Mouse (Mus musculus): ENCODE data around the gene Mrpl21. TPM values are rescaled to one million over a fixed set of nuclear protein-coding genes. Genes with fewer than 3 reads are reported as not detected.

Mrpl21 gene
- total RNA-seq, 4 experiments from 2014 or later, result 46.1 to 52.6 (median 48.3) TPM

DNA sequence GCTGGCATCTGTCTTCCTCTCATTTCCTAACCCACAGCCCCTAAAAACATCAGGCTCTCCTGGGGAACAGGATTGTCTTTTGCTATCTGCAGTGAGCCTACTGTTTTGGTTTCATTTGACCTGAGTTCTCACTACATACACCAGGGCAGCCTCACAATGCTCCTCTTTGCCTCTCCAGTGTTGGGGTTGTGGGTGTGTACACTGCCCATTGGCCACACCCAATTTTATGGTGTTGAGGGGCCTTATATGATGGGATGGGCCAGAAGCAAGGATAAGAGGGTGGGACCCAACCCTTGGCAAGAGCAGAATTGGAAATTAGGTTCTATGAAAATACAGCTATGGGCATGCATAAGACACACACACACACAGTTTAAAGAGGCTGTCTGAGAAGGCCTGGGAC, 14.3 kb downstream of the Mrpl21 start:
- no peak for DNase-seq (ENCODE audit: low spot score in 2 of 2)

DNA sequence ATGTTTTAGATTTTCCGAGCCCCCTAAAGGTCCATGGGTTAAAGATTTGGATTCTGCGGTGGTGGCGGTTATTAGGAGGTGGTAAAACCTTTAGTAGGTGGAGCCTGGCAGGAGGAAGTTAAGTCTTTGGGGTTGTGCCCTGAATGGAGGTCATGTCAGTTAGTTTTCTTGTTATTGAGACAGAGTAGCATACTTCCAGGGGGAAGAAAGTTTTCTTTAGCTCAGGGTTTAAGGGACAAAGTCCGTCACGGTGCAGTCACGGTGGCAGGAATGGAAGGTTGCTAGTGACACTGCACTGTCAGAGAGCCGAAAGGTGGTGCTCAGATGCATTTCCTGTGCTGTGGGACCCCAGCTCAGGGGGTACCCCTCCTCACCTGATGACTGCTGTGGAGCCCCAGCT, 15.1 kb downstream of the Mrpl21 start:
- no peak for DNase-seq (ENCODE audit: low spot score in 2 of 2)

DNA sequence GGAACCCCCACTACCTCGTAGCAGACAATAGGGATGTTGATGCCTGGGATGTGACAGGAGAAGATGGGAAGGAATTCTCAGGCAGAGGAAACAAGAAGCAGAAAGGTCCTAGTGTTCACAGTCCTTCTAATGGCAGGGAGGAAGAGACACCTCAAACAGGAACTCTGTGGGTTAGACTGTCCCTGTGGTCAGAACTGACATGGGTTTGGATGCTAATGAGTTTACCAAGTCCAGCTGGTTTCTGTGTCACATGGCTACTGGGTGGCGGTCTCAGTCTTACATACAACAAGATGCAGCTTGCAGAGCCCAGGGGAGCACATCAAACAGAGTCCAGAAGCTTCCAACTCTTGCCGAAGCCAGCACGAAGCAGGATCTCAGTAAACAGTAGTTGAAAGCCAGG, 21.3 kb downstream of the Mrpl21 start:
- DNase-seq (ENCODE audit: low spot score in 2 of 2), result no peak

DNA sequence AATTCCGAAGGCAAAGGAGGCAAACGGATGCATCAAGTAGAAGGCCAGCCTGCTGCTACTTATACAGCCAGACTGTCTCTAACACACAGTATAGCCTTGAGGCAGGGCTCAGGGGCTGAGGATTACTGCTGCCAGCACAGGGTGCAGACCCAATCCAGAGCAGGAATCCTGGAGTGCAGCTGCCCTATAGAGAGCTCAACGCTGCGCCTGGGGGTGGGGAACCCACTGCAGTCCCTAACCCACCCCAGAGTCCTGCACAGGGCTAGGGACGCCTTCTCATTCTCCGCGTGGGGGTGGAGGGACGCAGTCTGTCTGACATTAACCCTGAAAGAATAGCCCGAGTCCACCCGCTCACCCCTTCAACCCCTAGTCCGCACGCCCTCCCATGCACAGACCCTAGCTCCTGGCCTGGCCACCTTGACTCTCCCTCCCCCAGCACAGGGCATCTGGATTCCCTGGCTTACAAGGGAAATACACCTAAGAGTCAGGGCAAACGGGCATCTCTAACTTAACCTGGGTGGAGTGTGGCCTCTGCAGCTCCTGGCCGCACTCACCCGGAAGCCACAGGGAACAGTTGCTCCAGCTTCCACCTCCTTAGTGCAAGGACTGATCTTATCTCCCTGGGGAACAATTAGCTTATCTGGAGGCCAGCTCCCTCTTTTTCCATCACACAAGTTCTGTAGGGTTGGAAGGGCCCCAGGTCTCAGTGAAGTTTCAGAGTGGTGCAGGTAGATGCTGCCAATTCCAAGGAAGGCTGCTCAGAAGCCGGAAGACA, 24.7 kb downstream of the Mrpl21 start:
- no peak for DNase-seq (ENCODE audit: low spot score in 2 of 2)

DNA sequence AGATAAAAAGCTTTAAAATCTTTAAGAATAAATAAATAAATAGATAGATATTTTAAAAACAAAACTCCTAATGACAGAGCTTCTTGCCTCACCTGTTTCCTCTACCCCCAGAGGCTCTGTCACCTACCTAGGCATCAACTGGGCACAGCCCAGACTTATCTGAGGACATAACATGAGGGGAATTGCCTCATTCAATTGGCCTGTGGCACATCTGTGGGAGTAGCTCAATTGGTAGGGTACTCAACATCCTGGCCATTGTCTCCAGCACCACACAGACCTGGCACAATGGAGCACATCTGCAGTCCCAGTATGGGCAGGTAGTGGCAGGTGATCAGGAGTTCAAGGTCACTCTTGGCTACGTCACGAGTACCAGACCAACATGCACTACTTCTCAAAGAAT, 36.6 kb downstream of the Mrpl21 start:
- no peak for DNase-seq (ENCODE audit: low spot score in 2 of 2)

DNA sequence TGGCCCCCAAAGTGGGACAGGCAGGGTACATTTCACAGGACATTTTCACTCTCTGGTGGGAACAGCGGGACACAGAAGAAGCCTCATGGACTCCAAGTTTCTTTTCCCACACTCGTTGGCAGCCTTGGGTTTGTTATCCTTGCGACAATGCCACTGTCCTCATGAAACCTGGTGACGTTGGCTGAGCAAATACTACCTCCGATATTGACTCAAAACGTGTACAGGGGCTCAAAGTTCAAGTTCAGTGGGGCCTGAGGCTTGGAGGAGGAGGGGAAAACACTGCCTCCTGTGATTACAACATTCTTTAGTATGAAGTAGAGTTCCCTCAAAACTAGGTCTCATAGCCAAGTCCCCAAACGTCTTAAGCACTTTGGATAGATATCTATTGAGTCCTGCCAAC, 37.4 kb downstream of the Mrpl21 start:
- no peak for DNase-seq (ENCODE audit: low spot score in 2 of 2)

DNA sequence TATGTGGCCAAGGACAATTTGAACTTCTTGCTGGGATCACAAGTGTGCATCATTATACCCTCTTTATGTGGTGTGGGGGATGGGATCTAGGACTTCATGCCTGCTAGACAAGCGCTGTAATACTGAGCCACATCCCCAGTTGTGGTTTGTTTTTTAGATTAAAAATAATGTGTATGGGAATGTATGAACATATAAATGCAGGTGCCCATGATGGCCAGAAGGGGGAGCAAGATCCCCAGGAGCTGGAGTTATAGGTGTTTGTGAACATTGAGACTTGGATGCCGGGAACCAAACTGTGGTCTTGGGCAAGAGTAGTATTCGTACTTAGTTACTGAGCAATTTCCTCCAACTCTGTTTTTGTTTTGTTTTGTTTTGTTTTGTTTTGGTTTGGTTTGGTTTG, 38.1 kb downstream of the Mrpl21 start:
- DNase-seq (ENCODE audit: low spot score in 2 of 2), result no peak

DNA sequence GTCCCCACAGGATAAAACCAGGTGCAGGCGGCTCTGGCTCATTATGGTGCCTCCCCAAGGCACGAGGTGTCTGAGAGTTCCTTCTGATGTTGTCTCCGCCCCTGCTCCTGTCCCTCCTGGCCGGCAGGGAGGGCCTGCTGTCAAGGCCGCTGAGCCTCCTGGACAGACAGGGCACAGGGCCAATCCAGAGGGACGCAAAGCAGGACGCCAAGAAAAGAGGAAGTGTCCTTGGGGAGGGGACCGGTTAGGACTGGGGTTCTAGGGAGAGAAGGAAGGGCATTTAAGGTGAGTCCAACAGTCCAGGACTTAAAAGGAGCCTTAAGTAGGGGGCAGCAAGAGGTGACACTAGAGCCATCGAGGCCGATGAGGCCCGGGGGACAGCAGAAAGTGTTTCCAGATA, 38.9 kb downstream of the Mrpl21 start:
- DNase-seq (ENCODE audit: low spot score in 2 of 2), result no peak

DNA sequence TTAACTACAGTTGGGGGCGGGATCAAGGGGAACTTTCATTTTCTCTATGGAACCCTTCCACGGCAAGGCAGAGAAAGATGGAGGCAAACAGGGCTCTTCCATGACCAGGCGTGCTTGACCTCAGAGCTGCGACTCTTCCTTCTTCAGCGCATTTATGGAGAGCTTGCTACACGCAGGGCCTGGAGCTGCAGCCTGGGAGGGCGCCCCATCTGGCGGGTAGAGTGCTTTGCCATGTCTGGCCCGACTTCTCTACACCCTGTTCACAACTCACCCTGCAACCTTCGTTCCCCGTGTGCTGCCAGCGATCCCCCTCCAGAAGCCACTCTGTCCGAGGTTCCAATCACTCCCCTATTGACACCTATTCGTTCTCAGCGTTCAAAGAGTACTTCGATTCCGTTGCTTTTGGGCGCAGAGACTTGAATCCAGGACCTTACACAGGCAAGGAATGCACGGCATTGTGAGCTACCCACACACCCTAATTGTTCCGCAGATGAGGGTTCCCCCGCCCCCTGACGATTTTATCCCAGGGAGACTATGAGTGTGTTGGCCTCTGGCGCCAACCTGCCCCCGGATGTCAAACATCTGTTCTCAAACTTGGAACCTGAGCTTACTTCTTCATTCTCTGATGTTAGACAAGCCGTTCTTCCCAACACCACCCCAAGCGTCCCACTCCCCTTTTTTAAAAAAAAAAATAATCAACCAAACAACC, 39.7 kb downstream of the Mrpl21 start, which contains the start of gene Cpt1a:
Cpt1a (plus strand) TSS at position 74 of the 709 bp plus-strand sequence.
- DNase-seq (ENCODE audit: low spot score in 2 of 2), result peak in 1 of 2 experiments; percentile 26

DNA sequence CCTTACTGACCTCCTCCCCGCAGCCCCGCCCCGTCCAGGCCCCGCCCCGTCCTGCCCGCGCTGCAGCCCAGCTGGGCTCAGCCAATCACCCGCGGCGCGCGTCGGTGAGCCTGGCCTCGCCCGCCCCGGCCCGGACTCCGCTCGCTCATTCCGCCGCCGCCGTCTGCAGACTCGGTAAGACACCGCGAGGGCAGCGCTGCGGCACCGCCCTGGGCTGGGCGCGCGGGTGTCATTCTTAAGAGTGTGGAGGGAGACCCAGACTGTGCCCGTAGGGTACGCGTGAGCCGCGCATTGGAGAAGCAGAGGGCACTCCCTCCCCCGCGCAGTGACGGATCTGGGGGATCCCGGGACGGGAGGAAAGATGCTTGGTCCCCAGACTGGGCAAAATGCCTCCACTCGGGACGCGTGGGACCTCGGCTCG, 40.5 kb downstream of the Mrpl21 start:
- peak in 1 of 2 experiments; percentile 25 for DNase-seq (ENCODE audit: low spot score in 2 of 2)

DNA sequence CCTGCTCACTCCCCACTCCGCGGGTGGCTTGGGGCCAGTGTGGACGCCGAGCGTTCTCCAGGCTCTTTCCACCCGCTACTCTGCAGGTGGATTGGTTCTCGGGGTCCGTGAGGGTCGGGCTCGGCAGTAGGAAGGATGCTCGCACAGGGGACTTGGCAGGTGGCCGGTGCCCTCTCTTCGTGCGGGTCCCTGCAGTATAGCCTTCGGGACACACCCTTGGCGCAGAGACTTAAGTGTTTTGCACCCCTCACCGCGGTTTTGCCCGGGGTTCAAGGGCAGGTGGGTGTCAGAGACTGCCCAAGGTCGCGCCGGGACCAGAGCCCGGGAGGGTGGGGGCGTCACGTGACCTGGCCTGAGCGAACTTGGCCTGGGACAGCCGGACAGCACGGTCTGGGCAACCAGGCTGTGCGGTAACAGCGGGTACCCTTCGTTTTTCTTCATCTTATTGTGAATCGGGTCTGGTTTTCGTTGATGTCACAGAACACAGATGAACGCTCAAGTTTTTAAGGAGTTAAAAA, 41.1 kb downstream of the Mrpl21 start:
- peak in 1 of 2 experiments; percentile 25 for DNase-seq (ENCODE audit: low spot score in 2 of 2)

DNA sequence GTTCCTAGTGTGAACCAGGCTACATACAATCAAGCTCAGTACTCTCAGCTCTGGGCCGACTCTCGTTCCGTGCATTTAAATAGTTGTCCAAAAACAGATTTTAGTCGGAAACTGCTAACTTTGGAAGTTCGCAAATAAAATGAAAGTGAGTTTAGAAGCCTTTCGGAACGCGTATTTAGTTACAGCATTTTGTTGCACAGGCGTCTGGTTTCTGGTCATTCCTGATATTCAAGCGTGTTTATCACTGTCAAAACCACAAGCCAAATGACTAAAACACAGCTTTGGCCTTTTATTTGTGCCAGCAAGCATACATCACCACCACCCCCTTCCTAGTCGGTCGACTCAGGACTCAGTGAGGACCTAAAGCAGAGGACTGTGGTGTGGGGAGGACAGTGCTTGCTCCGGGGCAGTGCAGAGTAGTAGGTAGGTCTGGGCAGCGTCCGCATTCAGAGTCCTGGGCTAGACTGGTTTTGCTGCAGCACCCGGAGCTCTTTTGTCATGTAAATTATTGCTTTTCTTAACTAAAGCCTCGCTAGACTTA, 41.6 kb downstream of the Mrpl21 start:
- DNase-seq (ENCODE audit: low spot score in 2 of 2), result no peak

DNA sequence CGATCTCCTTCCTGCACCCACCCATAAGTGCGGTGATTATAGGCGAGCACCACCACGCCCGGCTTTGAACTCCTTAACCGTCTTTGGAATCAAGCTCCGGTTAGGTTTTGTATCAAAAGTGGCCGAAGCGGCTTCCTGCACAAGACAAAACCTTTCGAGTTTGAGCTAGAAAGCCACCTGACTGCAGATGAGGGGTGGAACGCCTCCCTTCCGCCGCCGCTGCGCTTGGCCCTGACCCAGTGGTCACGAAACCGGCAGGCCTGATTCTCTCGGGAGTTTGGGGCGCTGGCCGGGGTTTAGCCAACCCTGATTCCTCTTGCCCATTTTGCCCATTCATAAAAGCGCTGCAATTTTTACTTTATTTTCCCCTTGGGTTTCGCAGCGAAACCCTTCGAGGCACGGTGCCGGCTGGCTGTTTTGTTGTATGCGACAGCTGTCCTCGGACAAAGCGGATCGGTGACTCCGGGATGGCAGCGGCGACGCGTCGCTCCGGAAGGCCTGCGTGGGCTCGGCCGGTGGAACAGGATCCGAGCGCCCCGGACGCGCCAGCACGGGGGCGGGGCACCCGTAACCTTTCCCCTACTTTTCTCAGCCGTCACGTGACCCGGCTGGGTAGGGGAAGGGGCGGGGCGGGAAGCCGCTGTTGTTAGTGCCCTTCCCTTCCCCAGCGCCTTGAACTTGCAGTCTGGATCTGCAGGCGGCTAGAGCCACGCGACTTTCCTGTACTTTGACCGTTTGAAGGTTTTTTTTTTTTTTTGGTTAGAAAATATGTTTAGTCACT, 42.4 kb downstream of the Mrpl21 start:
- DNase-seq (ENCODE audit: low spot score in 2 of 2), result peak; percentile 54

DNA sequence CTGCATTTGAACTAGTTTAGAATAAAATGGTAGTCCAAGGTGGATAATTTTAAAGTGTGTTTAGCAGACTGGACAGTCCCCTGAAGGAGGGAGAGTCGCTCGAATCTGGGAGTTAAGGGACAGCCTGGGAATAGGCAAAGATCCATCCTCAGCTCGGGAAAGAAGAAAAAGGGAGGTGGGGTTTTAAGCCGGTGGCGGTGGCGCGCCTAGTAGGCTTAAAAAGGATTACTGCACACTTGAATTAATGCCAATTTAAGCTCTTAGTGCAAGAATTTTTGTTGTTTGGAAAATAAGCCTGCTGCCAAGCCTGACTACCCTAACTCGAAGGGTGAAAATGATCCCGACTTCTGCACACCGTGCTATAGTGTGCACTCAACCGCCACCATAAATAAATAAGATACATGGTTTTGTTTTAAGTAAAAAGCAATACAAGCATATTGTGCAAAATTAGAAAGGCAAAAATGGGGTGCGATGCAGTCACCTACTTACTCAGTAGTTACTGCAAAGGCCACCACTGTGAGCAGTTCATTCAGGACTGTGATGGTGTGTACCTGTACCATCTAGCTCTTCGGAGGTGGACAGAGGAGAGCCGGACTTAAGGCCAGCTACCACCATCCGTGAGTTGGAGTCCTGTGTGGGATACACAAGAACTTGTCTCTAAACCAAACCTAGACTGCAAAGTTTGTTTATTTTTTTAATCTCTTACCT, 43.2 kb downstream of the Mrpl21 start:
- DNase-seq (ENCODE audit: low spot score in 2 of 2), result no peak

DNA sequence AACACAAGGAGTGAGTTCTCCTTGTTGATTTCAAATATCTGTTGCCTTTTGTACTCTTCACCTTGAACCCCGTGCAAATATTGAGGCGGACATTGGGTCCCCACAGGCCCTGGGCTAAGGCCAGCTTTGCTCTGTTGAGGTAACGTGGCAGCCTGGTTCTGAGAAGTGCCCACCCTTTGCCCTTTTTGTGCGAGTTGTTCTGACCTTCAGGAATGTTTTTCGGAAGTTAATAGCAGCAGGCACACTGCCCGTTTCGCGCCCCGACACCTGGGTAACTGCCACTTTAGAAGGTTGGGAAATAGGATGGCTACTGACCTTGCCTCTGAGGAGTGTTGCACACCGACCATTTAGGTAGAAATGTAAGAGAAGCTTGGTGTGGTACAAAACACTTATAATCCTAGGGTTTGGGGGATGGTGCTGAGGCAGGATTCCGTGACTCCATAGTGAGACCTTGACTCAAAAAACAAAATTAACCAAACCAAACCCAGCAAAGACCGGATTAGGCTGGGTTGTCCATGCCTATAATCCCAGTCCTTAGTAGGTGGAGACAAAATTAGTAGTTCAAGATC, 43.9 kb downstream of the Mrpl21 start:
- DNase-seq (ENCODE audit: low spot score in 2 of 2), result no peak

DNA sequence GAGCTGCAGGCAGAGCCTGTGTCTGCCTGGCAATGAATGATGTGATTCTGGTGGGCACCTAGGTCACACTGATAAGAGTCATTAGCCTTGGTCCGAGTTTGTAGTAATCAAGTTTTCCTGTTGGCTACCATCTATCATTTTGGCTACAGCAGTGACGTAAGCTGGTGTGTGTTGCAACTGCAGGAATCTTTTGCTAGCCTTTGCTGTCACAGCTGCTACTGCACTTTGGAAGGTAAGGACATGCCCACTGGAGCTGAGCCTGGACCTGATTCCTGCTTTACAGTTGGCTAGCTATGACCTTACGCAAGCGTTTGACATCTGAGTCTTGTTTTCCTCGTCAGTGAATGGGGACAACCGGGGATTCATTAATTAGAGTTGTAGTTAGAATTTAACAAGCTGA, 50.5 kb downstream of the Mrpl21 start:
- no peak for DNase-seq (ENCODE audit: low spot score in 2 of 2)

DNA sequence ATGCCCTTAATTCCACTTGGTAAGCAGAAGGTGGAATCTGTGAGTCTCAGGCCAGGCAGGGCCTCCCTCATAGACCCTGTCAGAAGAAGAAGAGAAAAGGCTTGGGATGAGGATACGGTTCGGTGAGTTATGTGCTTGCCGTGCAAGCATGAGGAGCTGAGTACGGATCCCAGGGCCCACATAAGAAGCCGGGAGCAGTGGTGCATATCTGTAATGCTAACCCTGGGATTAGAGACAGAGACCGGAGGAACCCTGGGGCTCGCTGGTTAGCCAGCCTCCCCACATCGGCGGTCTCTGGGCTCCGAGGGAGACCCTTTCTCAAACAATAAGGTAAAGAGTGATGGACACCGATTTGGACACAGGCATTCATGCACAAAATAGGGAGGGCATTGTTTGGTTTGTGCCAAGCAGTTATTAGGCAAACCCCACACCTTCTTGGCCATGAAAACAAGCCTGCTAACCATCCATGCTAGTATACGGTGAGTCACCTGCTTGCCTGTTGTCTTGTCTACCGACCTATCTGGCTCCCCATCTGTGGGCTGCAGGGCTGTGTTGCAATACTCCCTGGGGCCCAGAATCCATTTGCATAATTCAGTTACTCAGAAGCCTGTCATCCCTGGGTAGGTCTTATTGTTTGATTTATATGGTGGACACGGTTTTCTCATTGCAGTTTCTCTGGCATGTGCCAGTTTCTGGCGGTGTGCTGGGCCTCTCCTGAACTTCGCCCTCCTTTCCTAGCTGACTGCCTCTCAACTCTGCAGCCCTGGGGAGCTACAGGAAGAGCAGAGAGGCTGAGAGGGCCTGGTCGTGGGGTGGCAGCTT, 51.2 kb downstream of the Mrpl21 start:
- DNase-seq (ENCODE audit: low spot score in 2 of 2), result no peak

DNA sequence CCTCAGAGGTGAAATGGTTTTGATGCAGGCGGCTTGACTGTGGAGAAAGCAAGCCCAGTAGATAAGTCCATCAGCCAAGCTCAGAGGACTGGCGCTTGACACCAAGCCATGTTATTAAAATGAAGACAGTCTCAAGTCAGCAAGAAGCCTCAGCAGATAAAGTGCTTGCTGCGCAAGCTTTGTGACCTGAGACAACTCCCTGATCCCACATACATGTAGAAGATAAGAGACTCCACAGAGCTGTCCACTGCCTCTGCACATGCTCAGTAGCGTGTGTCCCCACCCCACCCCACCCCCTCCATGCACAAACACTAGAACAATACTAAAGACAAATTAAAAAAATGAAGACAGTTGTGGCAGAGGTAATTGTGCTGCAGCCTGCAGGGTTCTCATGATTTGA, 51.8 kb downstream of the Mrpl21 start:
- DNase-seq (ENCODE audit: low spot score in 2 of 2), result no peak

DNA sequence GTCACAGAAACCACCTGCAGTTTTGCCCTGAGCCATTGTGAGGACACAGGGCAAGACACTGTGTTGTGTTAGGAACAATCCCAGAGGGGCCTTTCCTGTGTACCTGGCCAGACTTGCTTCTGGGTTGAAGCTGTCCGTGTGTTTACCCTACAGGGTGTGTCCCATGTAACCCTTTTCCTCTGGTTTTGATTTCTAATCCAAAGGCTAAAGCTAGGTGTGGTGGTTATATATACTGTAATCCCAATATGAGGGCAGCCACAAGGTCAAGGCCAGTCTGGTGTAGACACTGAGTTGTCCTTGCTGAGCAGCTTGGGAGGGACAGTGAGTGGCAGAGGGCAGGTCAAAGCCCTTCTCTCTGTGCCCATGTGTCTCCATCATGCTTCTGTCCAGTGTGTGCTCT, 53.2 kb downstream of the Mrpl21 start:
- no peak for DNase-seq (ENCODE audit: low spot score in 2 of 2)

Data from layer of hippocampus, adult 8-10 months (tissue).